Mouse (Mus musculus): ENCODE results near the gene Nf1. TPM values are rescaled to one million over a fixed set of nuclear protein-coding genes. Genes with fewer than 3 reads are reported as not detected.

Nf1 gene
- polyA plus RNA-seq, 1 experiment from 2014 or later, result 10.4 TPM

DNA sequence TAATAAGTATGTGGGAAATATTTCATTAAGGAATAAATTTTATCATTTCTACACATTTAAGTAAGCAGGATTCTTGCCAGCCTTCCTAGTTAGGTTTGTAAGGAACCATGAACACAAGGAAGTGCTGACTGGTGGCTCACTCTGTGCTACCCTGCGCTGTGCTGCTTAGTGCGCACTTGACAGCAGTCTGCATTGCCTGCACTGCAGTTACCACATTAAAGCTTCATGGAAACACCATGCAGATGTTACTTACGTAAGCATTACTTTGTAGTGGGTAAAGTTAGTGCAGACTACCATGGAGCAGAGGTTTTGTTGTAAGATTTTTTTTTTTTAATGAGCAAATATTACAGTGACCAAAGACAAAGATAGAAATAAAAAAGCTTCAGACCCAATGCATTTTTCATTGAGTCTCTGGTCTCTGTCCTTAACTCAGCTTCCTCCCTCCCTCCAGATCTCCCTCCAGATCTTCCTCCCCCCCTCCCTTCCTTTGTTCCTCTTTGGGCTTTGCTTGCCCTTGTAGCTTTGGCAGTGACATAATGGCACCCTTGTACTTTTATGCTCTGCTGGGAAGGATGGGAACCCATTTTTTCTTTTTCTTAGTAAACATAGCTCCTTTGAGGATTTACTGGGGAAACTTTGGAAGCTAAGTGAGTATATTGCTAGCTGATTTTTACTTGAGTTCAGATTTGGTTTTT lies 121.4 kb downstream of the Nf1 start:
- Histone ChIP-seq H3K27ac (ENCODE audit: low read depth, low read length) (no peak overlapping the region), H3K4me2 (no peak overlapping the region), H3K4me1 (ENCODE audit: control insufficient read depth, insufficient read depth, low read length) (no peaks in the 10 kb centered on the region), H3K27me3 (ENCODE audit: control insufficient read depth, insufficient read depth, low read length) (no peaks in the 10 kb centered on the region), H3K36me3 (ENCODE audit: control insufficient read depth, insufficient read depth, low read length) (peaks cover 4% of the 10 kb centered on the region; the same call in 1 of the 2 replicates), H3K9ac (ENCODE audit: low read length) (no peak overlapping the region), H3K4me3 (ENCODE audit: low read depth, low read length) (no peak overlapping the region), H3K9me3 (ENCODE audit: control insufficient read depth, low read length) (no peaks in the 10 kb centered on the region)
- DNase-seq (ENCODE audit: low spot score, missing footprints) (no peak), ATAC-seq (ENCODE audit: low FRiP score) (no peak)
- WGBS, result 91% methylated on average over 3 of the region's 3 CpGs

DNA sequence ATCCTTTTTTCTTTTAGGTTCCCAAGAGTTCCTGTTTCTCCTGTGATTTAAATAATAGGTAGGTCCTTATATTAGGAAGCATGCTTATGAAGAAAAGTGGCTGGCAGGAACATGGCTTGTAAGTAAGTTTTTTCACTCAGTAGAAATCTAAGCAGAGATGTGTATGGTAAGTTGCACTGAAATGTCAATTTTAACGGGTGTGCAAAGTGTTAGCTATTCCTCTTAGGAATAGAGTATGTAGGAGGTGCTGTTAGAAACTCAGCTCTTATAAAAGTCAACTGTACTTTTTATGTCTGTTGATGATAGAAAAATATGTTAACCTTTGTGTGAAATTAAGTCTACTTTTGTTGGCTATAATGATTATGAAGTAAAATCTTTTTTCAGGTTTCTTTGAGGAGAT lies 128.6 kb downstream of the Nf1 start:
- peaks cover 11% of the 10 kb centered on the region; the same call in 1 of the 2 replicates for H3K36me3 ChIP-seq (ENCODE audit: control insufficient read depth, insufficient read depth, low read length)
- H3K27ac ChIP-seq (ENCODE audit: low read depth, low read length), result no peak overlapping the region
- ATAC-seq (ENCODE audit: low FRiP score) (no peak), DNase-seq (ENCODE audit: low spot score, missing footprints) (peak; percentile 41)
- 89% methylated on average over 1 of the region's 1 CpGs for WGBS
- H3K9ac ChIP-seq (ENCODE audit: low read length), result no peak overlapping the region
- no peaks in the 10 kb centered on the region for H3K27me3 ChIP-seq (ENCODE audit: control insufficient read depth, insufficient read depth, low read length)
- H3K9me3 ChIP-seq (ENCODE audit: control insufficient read depth, low read length), result no peaks in the 10 kb centered on the region
- H3K4me1 ChIP-seq (ENCODE audit: control insufficient read depth, insufficient read depth, low read length), result no peaks in the 10 kb centered on the region
- no peak overlapping the region for H3K4me3 ChIP-seq (ENCODE audit: low read depth, low read length)
- no peak overlapping the region for H3K4me2 ChIP-seq

DNA sequence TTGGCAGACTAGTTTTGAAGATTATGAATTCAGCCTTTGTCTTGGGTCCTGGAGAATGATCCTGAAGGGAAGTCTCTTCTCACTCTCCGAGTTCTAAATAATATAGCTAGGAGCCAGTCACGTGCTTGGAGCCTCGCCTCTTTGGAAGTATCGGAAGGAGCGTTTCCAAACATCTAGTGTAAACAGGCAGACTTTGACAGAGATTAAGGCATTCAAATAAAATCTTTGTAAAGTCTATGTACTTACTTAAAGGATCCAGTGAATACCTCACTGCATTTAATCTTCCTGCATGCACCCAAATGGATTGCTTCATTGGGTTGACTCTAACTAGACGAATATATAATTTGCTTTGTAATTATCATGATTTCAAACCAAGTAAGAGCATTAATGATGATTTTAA lies 143.9 kb downstream of the Nf1 start:
- H3K27ac ChIP-seq (ENCODE audit: low read depth, low read length), result no peak overlapping the region
- H3K27me3 ChIP-seq (ENCODE audit: control insufficient read depth, insufficient read depth, low read length), result no peaks in the 10 kb centered on the region
- H3K4me1 ChIP-seq (ENCODE audit: control insufficient read depth, insufficient read depth, low read length), result no peaks in the 10 kb centered on the region
- WGBS, result 87% methylated on average over 6 of the region's 6 CpGs
- ATAC-seq (ENCODE audit: low FRiP score), result no peak
- no peak overlapping the region for H3K4me2 ChIP-seq
- no peaks in the 10 kb centered on the region for H3K9me3 ChIP-seq (ENCODE audit: control insufficient read depth, low read length)
- no peak overlapping the region for H3K4me3 ChIP-seq (ENCODE audit: low read depth, low read length)
- H3K36me3 ChIP-seq (ENCODE audit: control insufficient read depth, insufficient read depth, low read length), result no peaks in the 10 kb centered on the region; the same call in 1 of the 2 replicates
- H3K9ac ChIP-seq (ENCODE audit: low read length), result no peak overlapping the region
- no peak for DNase-seq (ENCODE audit: low spot score, missing footprints)

DNA sequence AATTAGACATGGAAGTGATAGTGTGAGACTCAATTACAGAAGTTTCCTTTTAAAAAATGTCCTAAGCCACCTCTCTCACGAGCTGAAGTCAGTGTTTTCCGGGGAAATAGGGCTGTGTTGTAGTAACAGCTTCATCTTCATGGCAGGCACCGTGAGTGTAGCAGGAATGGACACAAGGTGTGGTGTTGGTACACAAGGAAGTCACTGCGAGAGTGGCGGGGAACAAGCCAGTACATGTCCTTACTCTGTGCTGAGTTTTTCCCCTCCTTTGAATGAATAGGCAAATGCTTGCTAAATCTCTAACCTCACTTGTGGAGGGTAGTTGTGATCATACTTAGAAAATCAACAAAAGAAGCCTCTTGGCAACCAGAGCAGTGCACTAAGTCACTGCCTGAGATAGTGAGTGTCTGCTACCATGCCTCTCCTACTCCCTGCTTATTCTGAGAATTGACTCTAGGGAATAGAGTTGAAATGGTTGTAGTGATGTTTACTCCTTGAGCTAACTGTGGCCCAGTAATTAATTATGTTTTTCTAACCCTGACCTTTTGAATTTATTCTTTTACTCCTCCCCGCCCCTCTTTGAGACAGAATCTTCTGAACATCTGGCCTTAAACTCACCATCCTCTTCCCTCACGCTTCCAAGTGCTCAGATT lies 144.5 kb downstream of the Nf1 start:
- ATAC-seq (ENCODE audit: low FRiP score) (no peak), DNase-seq (ENCODE audit: low spot score, missing footprints) (no peak)
- Histone ChIP-seq H3K9ac (ENCODE audit: low read length) (no peak overlapping the region), H3K27ac (ENCODE audit: low read depth, low read length) (no peak overlapping the region), H3K9me3 (ENCODE audit: control insufficient read depth, low read length) (no peaks in the 10 kb centered on the region), H3K4me2 (no peak overlapping the region), H3K4me1 (ENCODE audit: control insufficient read depth, insufficient read depth, low read length) (no peaks in the 10 kb centered on the region), H3K36me3 (ENCODE audit: control insufficient read depth, insufficient read depth, low read length) (no peaks in the 10 kb centered on the region; the same call in 1 of the 2 replicates), H3K27me3 (ENCODE audit: control insufficient read depth, insufficient read depth, low read length) (no peaks in the 10 kb centered on the region), H3K4me3 (ENCODE audit: low read depth, low read length) (no peak overlapping the region)
- WGBS, result 87% methylated on average over 7 of the region's 7 CpGs

DNA sequence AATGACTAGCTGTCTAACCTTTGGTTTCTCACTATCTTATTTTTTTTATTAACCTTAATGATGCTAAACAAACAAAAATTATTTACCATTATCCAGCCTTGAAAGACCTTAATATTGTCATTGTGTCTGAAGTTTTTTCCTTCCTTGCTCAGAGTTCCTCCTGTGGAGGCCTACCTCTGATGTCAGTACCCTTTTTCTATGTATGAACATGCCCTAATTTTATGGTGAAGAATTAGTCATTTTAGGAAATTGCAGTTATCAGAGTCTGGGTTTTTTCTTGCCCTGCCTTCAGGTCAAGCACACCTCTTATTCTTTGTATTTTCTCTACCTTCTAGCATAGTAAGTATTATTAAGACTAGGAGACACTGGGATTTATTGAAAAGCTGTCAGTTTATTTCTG lies 145.2 kb downstream of the Nf1 start:
- H3K27me3 ChIP-seq (ENCODE audit: control insufficient read depth, insufficient read depth, low read length), result no peaks in the 10 kb centered on the region
- no peak overlapping the region for H3K4me3 ChIP-seq (ENCODE audit: low read depth, low read length)
- no peaks in the 10 kb centered on the region for H3K4me1 ChIP-seq (ENCODE audit: control insufficient read depth, insufficient read depth, low read length)
- no peak overlapping the region for H3K9ac ChIP-seq (ENCODE audit: low read length)
- H3K36me3 ChIP-seq (ENCODE audit: control insufficient read depth, insufficient read depth, low read length), result no peaks in the 10 kb centered on the region; the same call in 1 of the 2 replicates
- no peak overlapping the region for H3K27ac ChIP-seq (ENCODE audit: low read depth, low read length)
- no peak overlapping the region for H3K4me2 ChIP-seq
- DNase-seq (ENCODE audit: low spot score, missing footprints) (no peak), ATAC-seq (ENCODE audit: low FRiP score) (no peak)
- no peaks in the 10 kb centered on the region for H3K9me3 ChIP-seq (ENCODE audit: control insufficient read depth, low read length)

DNA sequence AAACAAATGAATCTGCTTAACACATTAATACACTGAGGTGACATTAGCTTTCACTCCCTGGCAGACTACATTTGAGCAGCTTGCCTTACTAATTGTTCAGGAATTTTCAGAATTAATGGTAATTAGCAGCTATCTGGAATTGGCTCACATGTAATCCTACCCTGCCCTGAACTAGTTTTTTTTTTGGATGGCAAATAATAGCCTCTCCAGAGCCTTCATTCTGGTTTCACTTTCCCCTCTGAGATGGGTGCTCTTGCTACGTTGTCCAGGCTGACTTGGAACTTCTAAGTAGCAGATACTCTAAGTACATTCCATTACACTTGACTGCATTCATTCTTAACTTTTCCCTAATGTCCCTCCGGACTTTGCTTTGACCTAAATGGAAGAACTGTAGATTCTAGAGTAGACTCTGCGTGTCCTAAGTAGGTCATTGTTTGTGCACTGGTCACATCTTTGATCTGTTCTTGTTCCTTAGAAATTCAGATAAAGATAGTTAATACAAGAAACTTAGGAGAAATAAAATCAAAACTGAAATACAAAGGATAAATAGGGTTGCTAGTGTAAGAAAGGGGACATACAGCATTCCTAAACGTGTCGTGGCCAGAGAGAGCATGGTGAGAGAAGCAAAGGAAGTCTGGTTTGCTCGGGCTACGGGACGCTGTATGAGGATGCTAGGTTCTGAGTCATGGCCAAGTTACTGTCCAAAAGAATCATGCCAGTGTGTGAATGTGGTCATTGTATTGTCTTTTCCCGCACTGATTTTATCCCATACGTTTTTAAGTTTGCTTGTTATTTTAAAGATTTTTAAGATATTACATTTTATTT lies 155.7 kb downstream of the Nf1 start:
- Histone ChIP-seq H3K9ac (ENCODE audit: low read length) (no peak overlapping the region), H3K4me3 (ENCODE audit: low read depth, low read length) (no peak overlapping the region), H3K27me3 (ENCODE audit: control insufficient read depth, insufficient read depth, low read length) (no peaks in the 10 kb centered on the region), H3K36me3 (ENCODE audit: control insufficient read depth, insufficient read depth, low read length) (no peaks in the 10 kb centered on the region), H3K27ac (ENCODE audit: low read depth, low read length) (no peak overlapping the region), H3K4me2 (no peak overlapping the region), H3K9me3 (ENCODE audit: control insufficient read depth, low read length) (no peaks in the 10 kb centered on the region), H3K4me1 (ENCODE audit: control insufficient read depth, insufficient read depth, low read length) (no peaks in the 10 kb centered on the region)
- ATAC-seq (ENCODE audit: low FRiP score) (no peak), DNase-seq (ENCODE audit: low spot score, missing footprints) (no peak)
- WGBS, result 80% methylated on average over 10 of the region's 10 CpGs

DNA sequence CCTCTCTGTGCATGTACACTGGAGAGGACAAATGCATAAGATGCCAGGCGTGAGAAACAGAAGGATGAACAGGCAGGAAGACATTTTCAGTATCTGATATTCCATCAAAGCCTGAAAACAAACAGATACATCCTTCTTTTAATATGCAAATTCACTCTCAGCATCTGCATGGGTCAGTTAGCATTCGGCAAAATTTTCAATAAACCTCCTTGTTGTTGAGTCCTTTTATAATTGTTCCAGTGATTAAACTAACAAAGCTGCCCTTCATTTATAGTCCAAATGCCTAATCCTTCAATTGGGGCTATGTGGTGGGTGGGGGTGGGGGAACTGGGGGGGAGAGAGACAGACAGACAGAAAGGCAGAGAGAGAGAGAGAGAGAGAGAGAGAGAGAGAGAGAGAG lies 163.4 kb downstream of the Nf1 start:
- H3K4me3 ChIP-seq (ENCODE audit: low read depth, low read length), result no peak overlapping the region
- no peak overlapping the region for H3K9ac ChIP-seq (ENCODE audit: low read length)
- DNase-seq (ENCODE audit: low spot score, missing footprints), result no peak
- H3K4me1 ChIP-seq (ENCODE audit: control insufficient read depth, insufficient read depth, low read length), result peaks cover 7% of the 10 kb centered on the region
- no peaks in the 10 kb centered on the region for H3K9me3 ChIP-seq (ENCODE audit: control insufficient read depth, low read length)
- H3K27ac ChIP-seq (ENCODE audit: low read depth, low read length), result 0 out of 2 replicates have a peak overlapping the region, but pooled peaks have one; percentile 26
- H3K4me2 ChIP-seq, result no peak overlapping the region
- ATAC-seq (ENCODE audit: low FRiP score), result no peak
- no peaks in the 10 kb centered on the region for H3K27me3 ChIP-seq (ENCODE audit: control insufficient read depth, insufficient read depth, low read length)
- H3K36me3 ChIP-seq (ENCODE audit: control insufficient read depth, insufficient read depth, low read length), result no peaks in the 10 kb centered on the region
- WGBS, result 22% methylated on average over 2 of the region's 2 CpGs

DNA sequence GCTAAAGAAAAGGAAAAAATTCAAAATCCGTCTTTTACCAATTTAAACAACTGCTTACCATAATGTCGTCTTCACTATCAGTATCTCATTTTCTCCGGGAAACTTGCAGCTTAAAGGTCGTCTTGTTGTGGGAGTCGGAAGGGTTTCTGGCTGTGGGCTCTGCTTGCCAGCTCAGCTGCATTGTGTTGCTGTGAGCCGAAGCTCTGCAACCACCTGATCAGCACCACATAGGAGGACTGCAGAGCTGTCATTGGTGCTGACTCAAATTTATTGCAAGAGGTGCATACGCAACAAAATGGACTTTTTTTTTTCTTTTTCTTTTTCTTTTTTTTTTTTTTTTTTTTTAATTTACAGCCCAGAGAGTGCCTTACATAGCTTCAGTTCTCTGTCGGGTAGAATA lies 164.4 kb downstream of the Nf1 start, which contains the start of gene Omg:
Gene Omg (minus strand): TSS at position 240 of the 400 bp plus-strand sequence.
- WGBS, result 36% methylated on average over 8 of the region's 8 CpGs
- no peak within 1 kb of the TSS for H3K4me3 ChIP-seq (ENCODE audit: low read depth, low read length)
- DNase-seq (ENCODE audit: low spot score, missing footprints), result peak; percentile 79
- no peaks in the 10 kb centered on the region for H3K36me3 ChIP-seq (ENCODE audit: control insufficient read depth, insufficient read depth, low read length)
- H3K27me3 ChIP-seq (ENCODE audit: control insufficient read depth, insufficient read depth, low read length), result no peaks in the 10 kb centered on the region
- no peak within 1 kb of the TSS for H3K9ac ChIP-seq (ENCODE audit: low read length)
- H3K4me2 ChIP-seq, result no peak within 1 kb of the TSS
- no peaks in the 10 kb centered on the region for H3K9me3 ChIP-seq (ENCODE audit: control insufficient read depth, low read length)
- no peak within 1 kb of the TSS for H3K27ac ChIP-seq (ENCODE audit: low read depth, low read length)
- peaks cover 7% of the 10 kb centered on the region for H3K4me1 ChIP-seq (ENCODE audit: control insufficient read depth, insufficient read depth, low read length)
- no peak for ATAC-seq (ENCODE audit: low FRiP score)

DNA sequence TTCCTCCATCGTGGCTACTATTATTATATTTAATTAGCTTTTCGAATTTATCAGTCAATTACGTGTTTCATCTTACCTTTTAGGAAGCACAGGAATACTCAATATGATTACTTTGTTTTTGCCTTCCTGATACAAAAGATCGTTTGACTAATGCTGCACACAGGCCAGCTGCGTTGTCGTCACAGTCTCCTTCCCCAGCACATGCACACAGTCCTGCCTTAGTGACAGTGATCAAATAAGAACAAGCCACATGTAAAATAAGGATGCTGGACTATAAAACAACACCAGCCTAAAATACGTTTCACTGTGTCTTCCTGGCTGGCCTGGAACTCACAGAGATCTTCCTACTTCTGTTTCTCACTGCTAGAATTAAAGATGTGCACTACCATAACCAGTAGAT lies 165.0 kb downstream of the Nf1 start:
- Histone ChIP-seq H3K27me3 (ENCODE audit: control insufficient read depth, insufficient read depth, low read length) (no peaks in the 10 kb centered on the region), H3K4me3 (ENCODE audit: low read depth, low read length) (no peak overlapping the region), H3K27ac (ENCODE audit: low read depth, low read length) (no peak overlapping the region), H3K4me1 (ENCODE audit: control insufficient read depth, insufficient read depth, low read length) (peaks cover 7% of the 10 kb centered on the region), H3K9me3 (ENCODE audit: control insufficient read depth, low read length) (no peaks in the 10 kb centered on the region), H3K9ac (ENCODE audit: low read length) (no peak overlapping the region), H3K36me3 (ENCODE audit: control insufficient read depth, insufficient read depth, low read length) (no peaks in the 10 kb centered on the region), H3K4me2 (no peak overlapping the region)
- no peak for ATAC-seq (ENCODE audit: low FRiP score)
- 86% methylated on average over 7 of the region's 7 CpGs for WGBS
- DNase-seq (ENCODE audit: low spot score, missing footprints), result peak; percentile 75
